Mouse (Mus musculus) frontal cortex, adult (tissue): ENCODE measurements around the gene Lck.

ENCODE experiments used
- ATAC-seq: cut with Nextera tagmentation; 2 replicates; pipeline ENCODE4 v1.9.2; 2017; ENCODE audit warnings: mild to moderate bottlenecking, moderate library complexity, mixed read lengths; ENCODE audit not compliant: low TSS enrichment

The Lck gene

DNA sequence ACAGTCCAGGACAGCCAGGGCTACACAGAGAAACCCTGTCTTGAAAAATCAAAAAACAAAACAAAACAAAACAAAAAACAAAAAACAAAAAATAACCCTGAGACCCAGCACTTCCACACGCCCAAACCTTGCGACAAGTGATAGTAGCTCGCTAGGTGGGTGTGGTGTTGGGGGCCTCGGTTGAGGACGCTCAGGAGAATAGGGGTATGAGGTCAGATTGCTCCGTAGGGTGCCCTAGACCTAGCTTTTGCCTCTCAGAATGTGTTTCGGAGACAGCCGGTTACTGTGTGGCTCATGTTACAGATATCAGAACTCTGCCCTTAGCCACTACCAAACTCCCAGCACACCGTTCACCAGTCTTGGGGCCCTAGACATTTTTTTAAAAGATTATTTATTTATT is 12.3 kb upstream of the Lck start:
- ATAC-seq, result no peak

DNA sequence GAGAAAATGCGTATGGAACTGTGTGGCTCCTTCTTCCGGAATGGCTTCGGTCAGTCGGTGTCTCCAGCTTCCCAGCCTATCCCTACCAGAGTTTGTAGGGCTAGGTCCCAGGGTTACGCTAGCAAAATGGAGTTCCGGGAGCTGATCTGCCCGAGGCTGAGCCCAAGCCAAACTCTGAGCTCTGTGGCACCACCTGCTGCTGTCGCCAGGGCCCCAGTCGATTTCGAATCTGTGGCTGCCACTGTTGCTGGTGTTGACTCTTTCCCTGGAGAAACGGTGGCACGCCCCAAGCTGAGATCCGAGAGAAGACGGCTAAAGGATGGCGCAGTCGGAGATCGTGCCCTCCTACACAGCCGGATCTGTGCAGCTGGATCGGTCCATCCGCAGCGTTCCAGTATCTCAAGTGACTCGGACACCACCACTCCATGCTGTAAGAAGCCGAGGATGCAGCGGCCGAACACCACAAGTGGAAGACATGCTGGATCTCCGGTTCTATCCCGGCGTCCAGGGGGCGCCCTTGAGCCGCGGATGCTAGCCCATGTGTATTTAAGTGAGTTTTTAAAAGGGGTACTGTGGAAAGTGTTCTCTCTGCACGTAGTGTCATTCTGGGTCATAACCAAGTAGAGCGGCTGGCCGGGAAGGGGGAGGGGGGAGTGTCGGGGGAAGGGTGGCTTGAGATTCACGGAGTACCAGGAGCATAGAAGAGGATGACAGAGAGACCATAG is 11.6 kb upstream of the Lck start:
- peak; percentile 80 for ATAC-seq

DNA sequence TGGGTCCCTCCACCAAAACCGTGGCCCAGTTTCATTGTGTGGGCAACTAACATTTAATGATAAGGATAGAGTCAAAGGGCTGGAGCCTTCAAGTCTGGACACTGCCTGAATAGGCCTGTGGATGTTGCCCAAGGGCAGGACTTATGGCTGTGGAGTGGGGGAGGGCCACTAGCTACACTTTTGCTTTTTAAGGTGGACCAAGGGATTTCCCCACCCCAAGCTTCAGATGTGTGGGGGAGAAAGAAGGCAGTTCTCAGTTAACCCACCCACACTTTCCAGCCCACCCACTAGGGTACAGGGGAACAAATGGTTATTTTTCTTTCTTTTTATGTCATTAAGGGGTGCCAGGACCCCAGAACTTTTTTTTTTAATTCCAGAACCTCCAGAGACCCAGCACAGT is 10.9 kb upstream of the Lck start:
- no peak for ATAC-seq

DNA sequence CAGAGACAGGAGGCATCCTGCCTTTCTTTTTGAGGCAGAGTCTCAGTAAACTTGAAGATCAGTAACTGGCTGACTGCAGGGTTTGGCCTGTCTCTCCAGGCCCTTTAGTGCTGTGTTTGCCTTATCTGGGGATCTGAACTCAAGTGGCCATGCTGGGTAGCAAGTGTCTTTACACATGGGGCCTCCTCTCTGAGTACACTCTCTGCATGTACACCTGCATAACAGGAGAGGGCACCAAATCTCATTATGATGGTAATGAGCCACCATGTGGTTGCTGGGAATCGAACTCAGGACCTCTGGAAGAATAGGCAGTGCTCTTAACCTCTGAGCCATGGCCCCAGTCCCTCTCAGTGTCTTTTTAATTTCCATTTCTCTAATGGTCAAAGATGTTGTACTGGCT is 8.8 kb upstream of the Lck start:
- ATAC-seq, result no peak

DNA sequence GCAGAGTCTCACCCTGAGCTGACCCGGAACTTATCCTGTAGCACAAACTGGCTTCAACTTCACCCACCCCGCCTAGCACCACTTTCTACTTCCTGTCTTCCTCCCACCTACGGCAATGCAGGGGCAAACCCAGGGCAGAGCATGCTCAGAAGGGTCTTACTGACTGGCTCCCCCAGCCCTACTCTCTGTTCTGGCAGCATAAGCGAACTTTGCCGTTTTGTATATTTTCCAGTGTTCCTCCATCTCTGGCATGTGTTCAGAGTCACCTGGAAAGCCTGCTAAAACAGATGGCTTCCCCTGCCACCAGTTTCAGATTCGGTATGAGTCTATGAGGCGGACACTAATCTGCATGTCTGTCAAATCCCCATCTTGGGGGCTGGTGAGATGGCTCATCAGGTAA is 6.9 kb upstream of the Lck start:
- no peak for ATAC-seq

DNA sequence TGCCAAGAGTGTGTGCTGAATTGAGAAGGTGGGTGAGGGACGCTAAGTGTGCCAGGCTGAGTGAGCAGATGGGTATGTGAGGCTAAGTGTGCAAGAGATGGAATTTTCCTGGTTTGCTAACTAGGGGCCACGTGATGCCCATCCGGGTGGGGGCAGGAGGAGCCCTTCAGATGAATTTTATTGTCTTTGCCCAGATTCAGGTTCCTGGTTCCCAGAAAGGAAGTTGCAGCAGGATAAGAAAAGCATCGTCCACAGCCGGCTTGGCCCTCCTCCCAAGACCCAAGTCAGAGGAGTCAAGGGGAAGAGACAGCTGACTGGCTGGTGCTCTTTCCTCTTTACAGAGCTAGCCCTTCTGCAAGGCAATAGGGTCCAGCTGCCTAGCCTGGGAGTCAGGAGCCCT is 5.0 kb upstream of the Lck start, which contains the start of gene Fam167b:
Fam167b (minus strand) TSS at position 84 of the 400 bp plus-strand sequence.
- no peak for ATAC-seq

DNA sequence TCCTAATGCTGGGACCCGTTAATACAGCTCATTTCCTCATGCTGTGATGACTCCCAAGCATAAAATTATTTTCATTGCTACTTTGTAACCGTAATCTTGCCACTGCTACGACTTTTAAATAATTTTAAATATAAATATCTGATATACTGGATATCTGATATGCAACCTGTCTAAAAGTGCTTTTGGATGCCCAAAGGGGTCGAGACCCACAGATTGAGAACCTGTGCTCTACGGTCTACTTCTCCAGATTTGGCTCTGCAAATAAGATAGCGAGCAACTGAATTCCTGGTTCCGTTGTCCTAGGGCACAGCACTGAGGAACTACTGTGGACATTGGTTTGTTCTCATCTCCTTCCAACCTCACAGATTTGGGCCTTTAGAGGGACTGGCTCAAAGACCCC is 4.2 kb upstream of the Lck start:
- ATAC-seq, result no peak

DNA sequence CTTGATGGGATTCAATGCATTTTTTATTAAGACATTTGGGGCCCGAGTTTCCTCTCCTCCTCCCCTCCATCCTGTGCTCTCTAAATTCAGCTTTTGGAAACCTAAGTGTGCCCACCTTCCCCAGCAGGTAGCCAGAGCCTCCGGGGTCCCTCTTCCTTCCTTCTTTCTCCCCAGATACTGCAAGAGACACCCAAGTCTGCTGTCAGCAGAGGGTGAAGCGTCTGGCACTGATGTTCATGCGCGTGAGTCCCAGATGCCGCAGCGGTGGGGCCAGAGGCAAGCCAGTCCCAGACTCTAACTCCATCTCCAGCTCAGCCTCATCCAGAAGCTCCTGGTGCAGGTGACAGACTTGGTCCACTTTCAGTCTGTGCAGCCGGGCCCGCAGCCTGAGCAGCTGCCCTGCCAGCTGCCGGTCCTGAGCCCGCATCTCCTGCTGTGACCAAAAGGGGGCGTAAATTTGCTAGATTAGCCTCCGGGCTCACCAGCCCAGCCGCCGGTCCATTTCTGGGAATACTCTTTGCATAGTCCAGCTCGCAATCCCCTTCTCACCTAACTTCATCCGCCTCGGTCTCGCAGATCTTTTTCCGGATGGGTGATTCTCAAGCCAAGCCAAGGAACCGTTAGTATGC is 3.5 kb upstream of the Lck start:
- ATAC-seq, result no peak; the same call in 1 of the 2 replicates

DNA sequence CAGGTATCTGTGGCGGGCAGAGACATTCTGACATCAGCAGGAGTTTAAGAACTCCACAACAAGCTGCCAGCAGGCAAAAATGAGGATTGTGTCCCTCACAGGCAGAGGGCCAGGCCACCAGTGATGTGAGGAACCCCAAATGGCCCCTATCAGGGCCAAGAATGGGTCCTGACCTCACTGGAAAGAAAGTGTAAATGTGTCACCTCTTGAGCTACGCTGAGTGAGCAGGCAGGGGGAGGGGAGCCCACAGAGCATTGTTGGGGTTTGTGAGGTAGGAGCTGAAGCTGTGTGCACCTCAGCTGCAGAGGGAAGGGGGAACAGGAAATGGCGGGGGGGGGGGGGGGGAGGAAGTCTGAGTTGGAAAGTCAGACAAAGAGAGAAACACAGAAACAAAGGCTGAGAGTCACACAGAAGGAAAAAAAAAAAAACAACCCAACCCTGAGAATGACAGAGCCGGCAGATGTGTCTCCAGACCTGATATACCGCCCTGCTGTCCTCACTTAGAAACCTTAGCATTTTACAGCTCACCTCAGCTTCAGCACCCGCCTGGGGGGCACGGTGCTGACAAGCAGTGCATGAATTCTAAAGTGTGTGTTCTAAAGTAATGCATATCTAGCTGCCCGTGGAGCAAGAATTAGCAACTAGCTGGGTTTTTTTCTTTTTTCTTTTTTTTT is 1.9 kb upstream of the Lck start:
- no peak for ATAC-seq

DNA sequence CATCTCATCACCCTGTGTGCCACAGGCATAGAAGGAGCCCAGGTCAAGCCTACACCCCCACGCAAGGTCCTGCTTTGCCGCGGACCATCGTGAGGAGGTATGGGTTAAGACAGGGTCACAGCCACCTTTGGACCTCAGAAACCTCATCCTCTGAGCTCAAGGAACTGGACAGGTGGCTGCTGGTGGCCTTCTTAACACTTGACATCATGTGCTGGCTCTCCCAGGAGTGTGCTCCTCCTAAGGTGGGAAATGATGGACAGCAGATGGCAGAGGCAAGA is 409 bp downstream of the Lck start:
- no peak for ATAC-seq

DNA sequence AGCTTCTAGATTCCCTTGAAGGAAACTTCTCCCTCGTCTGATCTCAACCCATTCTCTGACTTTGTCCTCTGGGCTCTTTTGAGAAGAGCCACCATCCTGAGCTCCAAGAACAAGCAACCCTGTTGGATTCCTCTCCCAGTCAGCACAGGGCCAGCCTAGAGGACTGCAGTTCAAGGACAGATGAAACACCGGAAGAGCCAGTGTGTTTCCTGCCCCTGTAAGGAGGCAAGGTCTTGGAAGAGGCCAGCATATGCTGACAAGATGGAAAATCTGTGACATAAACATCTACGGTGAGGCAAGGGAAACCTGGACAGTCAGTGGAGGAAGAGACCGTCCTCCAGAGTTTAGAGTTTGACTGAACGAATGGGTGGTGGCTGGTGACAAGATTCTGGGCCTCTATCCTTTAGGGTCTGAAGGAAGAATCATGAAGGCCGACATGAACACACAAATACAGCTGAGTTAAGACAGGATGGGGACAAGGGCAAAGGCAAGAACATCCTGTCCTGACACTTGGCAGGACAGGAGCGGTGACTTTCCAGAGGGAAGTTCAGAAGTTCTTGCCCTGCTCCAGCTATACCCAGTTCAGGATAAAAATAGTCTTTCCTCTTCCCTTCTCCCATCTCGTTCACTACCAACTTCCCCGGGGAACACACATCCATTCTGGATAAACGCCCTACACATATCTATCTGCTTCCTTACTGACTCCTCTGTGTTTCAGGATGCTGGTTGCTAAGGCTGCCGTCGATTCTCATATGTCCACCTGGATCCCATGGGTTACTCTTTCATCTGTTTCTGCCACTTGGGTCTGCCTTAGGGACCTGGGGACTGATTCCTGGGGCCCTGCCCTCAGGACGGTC is 977 bp downstream of the Lck start:
- no peak for ATAC-seq

DNA sequence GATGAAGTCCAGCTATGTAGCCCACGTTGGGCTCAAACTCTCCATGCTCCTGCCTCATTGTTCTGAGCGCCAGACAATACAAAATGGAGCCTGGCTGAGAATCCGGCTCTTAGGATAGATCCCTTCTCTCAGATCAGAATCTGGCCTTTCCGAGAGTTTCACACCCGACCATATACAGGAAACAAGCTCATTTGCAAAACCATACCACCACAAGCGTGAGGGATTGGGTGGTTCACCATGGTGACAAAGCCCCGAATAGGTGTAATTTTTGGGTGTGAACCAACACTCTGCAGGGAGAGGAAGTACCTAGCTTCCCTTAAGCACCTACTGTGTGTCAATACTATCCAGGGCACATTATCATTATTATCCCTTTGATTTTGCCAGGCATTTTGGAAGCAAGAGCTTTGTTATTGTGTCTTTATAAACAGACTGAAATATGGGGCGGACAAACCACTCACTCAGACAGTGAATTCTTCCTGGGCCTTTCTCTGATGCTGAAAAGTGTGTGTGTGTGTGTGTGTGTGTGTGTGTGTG is 1.8 kb downstream of the Lck start:
- ATAC-seq, result no peak

DNA sequence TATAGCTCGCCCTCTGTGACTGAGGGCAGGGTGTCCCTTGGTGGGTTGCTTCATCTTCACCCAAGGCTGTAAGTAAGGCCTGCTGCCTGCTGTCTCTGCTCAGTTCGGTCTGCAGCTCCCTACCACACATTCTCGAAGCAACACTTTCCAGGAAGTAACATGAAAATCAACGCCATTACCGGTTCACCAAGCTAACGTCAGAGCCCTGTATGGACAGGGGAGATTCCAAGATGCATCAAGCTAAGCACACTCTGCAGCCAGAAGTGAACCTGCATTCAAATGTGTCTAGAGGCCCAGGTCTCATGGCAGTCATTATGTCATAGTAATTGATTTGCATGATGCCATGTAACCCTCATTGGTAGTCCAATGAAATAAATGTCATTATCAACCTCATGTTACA is 3.4 kb downstream of the Lck start:
- no peak for ATAC-seq

DNA sequence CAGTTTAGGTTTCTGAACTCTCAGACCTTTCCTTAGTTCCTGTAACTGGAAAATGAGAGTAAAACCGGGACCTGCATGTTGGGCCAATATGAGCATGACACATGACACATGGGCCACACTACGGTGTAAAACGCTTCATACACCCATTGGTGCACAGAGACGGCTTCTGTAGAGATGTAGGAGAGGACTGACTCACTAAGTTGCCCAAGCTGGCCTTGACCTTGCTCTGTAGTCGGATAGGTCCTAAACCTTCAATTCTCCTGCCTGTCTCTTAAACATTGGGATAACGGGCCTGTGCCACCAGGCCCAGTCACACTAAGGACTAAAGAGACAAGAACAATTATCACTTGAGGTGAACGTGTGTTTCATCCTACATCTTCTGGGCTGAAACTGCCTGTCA is 5.1 kb downstream of the Lck start:
- no peak for ATAC-seq

DNA sequence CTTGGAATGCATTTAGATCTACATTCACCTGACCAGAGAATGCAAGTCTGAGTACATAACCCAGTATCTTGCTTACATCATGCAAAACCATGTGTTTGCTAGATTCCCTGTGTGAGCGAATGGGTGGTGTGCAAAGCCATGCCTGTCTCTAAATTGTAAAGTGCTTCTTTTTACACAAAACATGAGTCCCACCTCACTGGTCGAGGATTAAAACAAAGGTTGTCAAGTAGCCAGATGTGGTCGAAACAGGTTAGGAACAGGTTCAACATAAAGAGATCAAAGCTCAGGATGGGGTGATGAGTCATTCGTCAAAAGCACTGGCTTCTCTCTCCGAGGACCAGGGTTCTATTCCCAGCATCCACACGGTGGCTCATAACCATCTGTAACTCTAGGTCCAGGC is 8.3 kb downstream of the Lck start:
- no peak for ATAC-seq

DNA sequence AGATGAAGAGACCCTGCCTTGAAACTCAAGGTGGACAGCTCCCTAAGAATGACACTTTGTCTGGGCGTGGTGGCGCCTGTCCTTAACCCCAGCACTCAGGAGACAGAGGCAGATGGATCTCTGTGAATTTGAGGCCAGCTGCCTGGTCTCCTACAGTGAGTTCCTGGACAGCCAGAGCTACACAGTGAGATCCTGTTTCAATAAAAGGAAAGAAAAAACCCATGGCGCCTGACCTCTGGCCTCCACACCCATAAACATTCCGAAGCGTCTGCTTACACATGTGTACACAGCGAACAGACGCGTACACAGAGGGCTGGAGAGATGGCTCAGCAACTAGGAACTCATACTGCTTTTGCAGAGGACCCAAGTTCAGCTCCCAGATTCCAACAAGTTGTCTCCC is 9.7 kb downstream of the Lck start:
- no peak for ATAC-seq

DNA sequence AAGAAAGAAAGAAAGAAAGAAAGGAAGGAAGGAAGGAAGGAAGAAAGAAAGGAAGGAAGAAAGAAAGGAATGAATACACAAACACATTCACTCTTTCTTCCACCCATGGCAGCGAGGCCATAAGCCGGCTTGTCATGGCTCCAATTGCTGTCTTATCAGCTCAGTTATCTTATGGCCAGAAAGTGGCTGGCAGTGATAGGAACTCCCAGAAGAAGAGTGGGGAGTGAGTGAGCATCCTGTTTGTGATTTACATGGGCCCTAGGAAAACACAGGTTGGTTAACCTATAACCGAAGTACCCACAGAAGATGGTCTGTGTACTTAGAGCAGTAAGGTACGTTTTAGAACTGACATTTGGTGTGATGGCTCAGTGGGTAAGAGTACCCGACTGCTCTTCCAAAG is 12.3 kb downstream of the Lck start:
- no peak for ATAC-seq

DNA sequence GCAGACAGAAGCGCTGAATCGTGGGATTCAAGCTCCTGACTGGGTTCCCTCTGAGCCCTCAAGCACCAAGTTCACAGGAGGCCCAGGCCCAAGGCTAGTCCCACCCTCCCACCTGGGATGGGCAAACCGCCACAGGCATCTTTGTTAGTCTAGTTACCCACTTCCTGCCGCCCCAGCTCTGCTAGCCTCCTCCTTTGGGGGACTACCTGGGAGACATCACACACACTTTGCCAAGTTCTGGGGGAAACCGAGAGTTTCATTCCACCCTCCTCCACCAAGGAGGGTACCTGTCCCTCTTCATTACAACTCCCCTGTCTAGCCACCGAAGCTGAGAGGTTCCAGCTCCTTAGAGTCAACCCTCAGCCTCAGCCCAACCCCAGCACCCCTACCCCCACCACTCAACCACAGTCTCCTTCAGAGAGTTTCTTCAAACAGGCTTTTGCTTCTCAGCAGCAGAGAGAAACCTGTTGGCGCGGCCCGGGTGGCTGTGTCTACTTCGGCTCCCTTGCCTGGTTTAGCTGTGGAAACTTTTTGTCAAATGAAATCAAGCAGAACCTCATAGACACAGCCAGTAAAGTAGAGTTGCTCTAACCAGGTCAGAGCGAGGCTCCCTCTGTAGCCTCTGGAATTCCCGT is 15.0 kb downstream of the Lck start:
- ATAC-seq, result no peak

DNA sequence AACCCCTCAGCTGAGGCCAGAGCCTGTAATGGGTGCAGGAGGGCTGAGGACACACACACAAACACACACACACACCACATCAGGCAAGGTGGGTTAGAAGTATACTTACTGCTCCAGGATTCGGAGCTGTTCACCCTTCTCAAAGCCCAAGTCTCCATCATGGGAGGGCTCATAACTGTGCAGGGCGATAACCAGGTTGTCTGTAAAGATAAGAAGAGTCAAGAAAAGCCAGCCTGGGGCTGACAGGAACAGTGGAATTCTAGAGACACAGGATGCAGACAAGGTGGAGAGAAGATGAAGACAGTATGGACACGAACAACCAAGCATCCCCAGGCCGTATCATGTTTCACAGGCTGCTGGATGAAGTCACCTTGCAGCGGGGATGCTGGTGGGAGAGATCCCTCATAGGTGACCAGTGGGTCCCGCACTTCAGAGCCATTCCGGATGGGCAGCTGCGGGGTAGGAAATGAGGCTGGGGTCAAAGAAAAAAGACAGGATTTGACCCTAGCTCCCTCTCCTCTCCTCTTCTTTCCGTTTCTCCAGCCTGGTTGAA is 16.1 kb downstream of the Lck start:
- ATAC-seq, result no peak

DNA sequence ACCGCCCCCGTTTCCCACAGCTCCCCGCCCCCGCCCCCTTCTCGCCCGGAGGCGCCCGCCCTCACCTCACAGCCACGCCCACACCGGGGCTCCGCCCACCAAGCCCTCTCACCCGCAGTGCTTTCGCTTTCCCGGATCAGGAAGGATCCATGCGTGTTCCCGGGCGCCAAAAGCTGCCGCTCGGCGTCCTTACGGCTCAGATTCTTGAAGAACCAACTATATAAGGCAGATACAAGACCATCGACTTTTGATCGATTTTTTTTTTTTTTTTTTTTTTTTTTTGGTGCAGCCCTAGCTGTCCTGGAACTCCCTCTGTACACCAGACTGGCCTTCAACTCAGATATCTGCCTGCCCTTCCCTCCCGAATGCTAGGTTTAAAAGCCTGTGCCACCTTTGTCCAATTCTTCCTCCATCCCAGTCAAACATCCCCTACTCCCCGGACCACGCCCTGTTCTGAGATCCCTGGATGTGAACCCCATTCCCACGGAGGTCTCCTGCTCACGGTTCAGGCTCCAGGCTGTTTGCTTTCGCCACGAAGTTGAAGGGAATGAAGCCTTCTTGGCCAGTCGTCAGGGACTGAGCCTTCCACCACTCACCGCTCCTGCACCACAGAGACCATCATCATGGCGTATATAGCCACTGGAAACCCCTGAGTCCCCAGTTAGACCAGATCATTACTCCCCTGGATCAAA is 16.8 kb downstream of the Lck start:
- peak; percentile 69; the same call in 1 of the 2 replicates for ATAC-seq
